Mouse (Mus musculus) embryonic facial prominence, embryonic 14.5 days (tissue): ENCODE results near the gene Mbtps2. TPM values are rescaled to one million over a fixed set of nuclear protein-coding genes. Genes with fewer than 3 reads are reported as not detected.

Experiments
- ATAC-seq: fragments of 200-750 bp; cut with Nextera tagmentation; 2 replicates; pipeline ENCODE4 v1.8.0; 2017; ENCODE audit warnings: low read depth, moderate number of reproducible peaks, moderate TSS enrichment
- DNase-seq: peaks from one replicate; pipeline ENCODE4 v3.0.0-alpha.2; 2015; ENCODE audit warnings: low spot score
- H3K27ac ChIP-seq: fragments of 300-500 bp; sonication (generic); replicated peaks from 2 replicates; pipeline ENCODE4 v1.5.1; 2014; ENCODE audit warnings: low read depth, mild to moderate bottlenecking, low read length, moderate library complexity
- H3K27me3 ChIP-seq: fragments of 300-500 bp; sonication (generic); replicated peaks from 2 replicates; pipeline ENCODE4 v1.6.1; 2014; ENCODE audit warnings: low read length; ENCODE audit not compliant: control insufficient read depth, insufficient read depth
- H3K36me3 ChIP-seq: fragments of 300-500 bp; sonication (generic); 2 replicates; pipeline ENCODE4 v1.6.1; 2014; ENCODE audit warnings: low read length, mixed read lengths; ENCODE audit not compliant: control insufficient read depth, insufficient read depth
- H3K4me1 ChIP-seq: fragments of 300-500 bp; sonication (generic); 2 replicates; pipeline ENCODE4 v1.6.1; 2014; ENCODE audit warnings: antibody characterized with exemption, low read length; ENCODE audit not compliant: control insufficient read depth, insufficient read depth
- H3K4me2 ChIP-seq: fragments of 300-500 bp; sonication (generic); 2 replicates; pipeline ENCODE4 v1.6.1; 2014; ENCODE audit warnings: low read depth, mild to moderate bottlenecking, low read length, moderate library complexity, mixed read lengths
- H3K4me3 ChIP-seq: fragments of 300-500 bp; sonication (generic); 2 replicates; pipeline ENCODE4 v1.5.1; 2014; ENCODE audit warnings: low read depth, mild to moderate bottlenecking, low read length
- H3K9ac ChIP-seq: fragments of 300-500 bp; sonication (generic); 2 replicates; pipeline ENCODE4 v1.6.1; 2014; ENCODE audit warnings: low read depth, mild to moderate bottlenecking, low read length, moderate library complexity, mixed read lengths
- H3K9me3 ChIP-seq: fragments of 300-500 bp; sonication (generic); 2 replicates; pipeline ENCODE4 v1.6.1; 2016; ENCODE audit warnings: low read length; ENCODE audit not compliant: control insufficient read depth
- WGBS: fragments of 180-500 bp; shearing (Covaris S2); extraction: QIAGEN DNeasy Blood & Tissue Kit; methylation state at CpG from one replicate; pipeline ENCODE4 v1.1.7; 2014; 5-methylcytosine and 5-hydroxymethylcytosine counted together
- polyA plus RNA-seq: library from polyadenylated mRNA; unstranded; fragments of >200 nt; fragmentation: Nextera tagmentation; extraction: Ambion mirVana; gene quantifications from 2 replicates; pipeline ENCODE4 v1.2.1, GENCODE M21; 2014

Gene Mbtps2
- 18.4 and 20.8 TPM in 2 replicates for polyA plus RNA-seq

GRCm38 (mm10) chrX:157598186-157598996 is at the start of gene Mbtps2:
TSS of gene Mbtps2 (minus strand) at chrX:157598715.
- H3K4me1 ChIP-seq = no peaks in the 10 kb centered on the region
- peak within 1 kb of the TSS; percentile 62 for H3K4me3 ChIP-seq
- ATAC-seq (peak; percentile 86), DNase-seq (peak; percentile 70)
- H3K9me3 ChIP-seq = no peaks in the 10 kb centered on the region
- no peaks in the 10 kb centered on the region for H3K36me3 ChIP-seq
- H3K27ac ChIP-seq = peak within 1 kb of the TSS; percentile 90
- no peaks in the 10 kb centered on the region for H3K27me3 ChIP-seq
- peak within 1 kb of the TSS; percentile 54 for H3K4me2 ChIP-seq
- WGBS = 24% methylated on average over 44 of the region's 74 CpGs
- H3K9ac ChIP-seq = peak within 1 kb of the TSS; percentile 87

DNA sequence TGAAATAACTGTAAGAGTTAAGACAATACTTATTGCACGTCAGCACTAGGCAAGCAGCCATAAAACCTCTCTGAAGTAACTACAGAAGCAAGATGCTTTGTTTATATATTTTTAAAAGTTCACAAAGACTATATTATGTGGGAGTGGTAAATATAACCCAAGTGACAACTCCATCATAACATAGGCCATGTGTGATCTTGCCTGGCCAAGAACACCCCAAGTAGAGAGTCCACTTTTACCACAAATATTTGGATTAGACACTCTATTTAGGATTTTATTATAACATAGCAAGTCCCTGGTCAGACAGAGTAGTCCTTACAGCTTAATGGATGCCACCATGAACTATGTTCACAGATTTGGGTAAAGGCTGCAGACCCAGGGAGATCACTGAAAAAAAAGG is 47.9 kb upstream of the Mbtps2 start:
- no peaks in the 10 kb centered on the region for H3K9me3 ChIP-seq
- no peak for DNase-seq
- no peaks in the 10 kb centered on the region for H3K27me3 ChIP-seq
- no peak overlapping the region for H3K4me2 ChIP-seq
- H3K4me3 ChIP-seq = no peak overlapping the region
- H3K4me1 ChIP-seq = no peaks in the 10 kb centered on the region
- no peak overlapping the region for H3K27ac ChIP-seq
- no peaks in the 10 kb centered on the region for H3K36me3 ChIP-seq
- WGBS = 60% methylated on average over 1 of the region's 1 CpGs
- no peak for ATAC-seq
- no peak overlapping the region for H3K9ac ChIP-seq

- WGBS = 79% methylated on average over 4 of the region's 4 CpGs
- no peak overlapping the region for H3K27ac ChIP-seq
- no peak overlapping the region for H3K4me3 ChIP-seq
- no peak overlapping the region for H3K9ac ChIP-seq
- no peaks in the 10 kb centered on the region for H3K9me3 ChIP-seq
- ATAC-seq (no peak), DNase-seq (no peak)
- no peaks in the 10 kb centered on the region for H3K27me3 ChIP-seq
- H3K36me3 ChIP-seq = no peaks in the 10 kb centered on the region
- no peaks in the 10 kb centered on the region for H3K4me1 ChIP-seq
- no peak overlapping the region for H3K4me2 ChIP-seq
These were observed 46.2 kb upstream of the Mbtps2 start for GRCm38 (mm10) chrX:157644700-157645099.

GRCm38 (mm10) chrX:157644300-157644699 is 45.8 kb upstream of the Mbtps2 start:
- no peaks in the 10 kb centered on the region for H3K27me3 ChIP-seq
- no peaks in the 10 kb centered on the region for H3K9me3 ChIP-seq
- peak; percentile 17 for DNase-seq
- no peak for ATAC-seq
- no peaks in the 10 kb centered on the region for H3K36me3 ChIP-seq
- H3K27ac ChIP-seq = no peak overlapping the region
- H3K4me2 ChIP-seq = no peak overlapping the region
- H3K4me3 ChIP-seq = no peak overlapping the region
- no peaks in the 10 kb centered on the region for H3K4me1 ChIP-seq
- WGBS = 29% methylated on average over 3 of the region's 3 CpGs
- no peak overlapping the region for H3K9ac ChIP-seq

DNA sequence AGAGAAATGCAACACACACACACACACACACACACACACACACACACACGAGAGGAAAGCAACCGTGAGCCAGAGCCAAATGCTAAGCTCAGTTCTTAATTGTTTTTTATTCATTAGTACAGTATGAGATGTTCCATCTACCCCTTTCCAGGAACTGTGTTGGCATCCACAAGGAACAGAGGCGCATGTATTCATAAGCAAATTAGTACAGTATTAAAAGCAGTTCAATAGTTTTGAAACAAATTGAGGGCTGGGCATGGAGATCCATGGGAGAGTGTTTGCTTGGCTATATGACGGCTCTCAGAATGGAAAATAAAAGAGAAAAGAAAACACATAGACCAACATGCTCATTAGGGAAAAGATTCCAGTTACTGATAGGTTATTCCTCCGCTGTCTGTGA is 44.3 kb upstream of the Mbtps2 start:
- Histone ChIP-seq H3K4me1 (no peaks in the 10 kb centered on the region), H3K36me3 (no peaks in the 10 kb centered on the region), H3K27me3 (no peaks in the 10 kb centered on the region), H3K9ac (no peak overlapping the region), H3K4me3 (no peak overlapping the region), H3K9me3 (no peaks in the 10 kb centered on the region), H3K27ac (no peak overlapping the region), H3K4me2 (no peak overlapping the region)
- ATAC-seq = no peak
- 82% methylated on average over 5 of the region's 5 CpGs for WGBS
- no peak for DNase-seq

- H3K27me3 ChIP-seq = no peaks in the 10 kb centered on the region
- WGBS = 71% methylated on average over 1 of the region's 1 CpGs
- DNase-seq (no peak), ATAC-seq (no peak)
- no peak overlapping the region for H3K9ac ChIP-seq
- H3K4me2 ChIP-seq = no peak overlapping the region
- H3K36me3 ChIP-seq = no peaks in the 10 kb centered on the region
- no peaks in the 10 kb centered on the region for H3K9me3 ChIP-seq
- H3K4me3 ChIP-seq = no peak overlapping the region
- H3K27ac ChIP-seq = no peak overlapping the region
- H3K4me1 ChIP-seq = no peaks in the 10 kb centered on the region
These were observed 38.7 kb upstream of the Mbtps2 start for GRCm38 (mm10) chrX:157637253-157637652.

DNA sequence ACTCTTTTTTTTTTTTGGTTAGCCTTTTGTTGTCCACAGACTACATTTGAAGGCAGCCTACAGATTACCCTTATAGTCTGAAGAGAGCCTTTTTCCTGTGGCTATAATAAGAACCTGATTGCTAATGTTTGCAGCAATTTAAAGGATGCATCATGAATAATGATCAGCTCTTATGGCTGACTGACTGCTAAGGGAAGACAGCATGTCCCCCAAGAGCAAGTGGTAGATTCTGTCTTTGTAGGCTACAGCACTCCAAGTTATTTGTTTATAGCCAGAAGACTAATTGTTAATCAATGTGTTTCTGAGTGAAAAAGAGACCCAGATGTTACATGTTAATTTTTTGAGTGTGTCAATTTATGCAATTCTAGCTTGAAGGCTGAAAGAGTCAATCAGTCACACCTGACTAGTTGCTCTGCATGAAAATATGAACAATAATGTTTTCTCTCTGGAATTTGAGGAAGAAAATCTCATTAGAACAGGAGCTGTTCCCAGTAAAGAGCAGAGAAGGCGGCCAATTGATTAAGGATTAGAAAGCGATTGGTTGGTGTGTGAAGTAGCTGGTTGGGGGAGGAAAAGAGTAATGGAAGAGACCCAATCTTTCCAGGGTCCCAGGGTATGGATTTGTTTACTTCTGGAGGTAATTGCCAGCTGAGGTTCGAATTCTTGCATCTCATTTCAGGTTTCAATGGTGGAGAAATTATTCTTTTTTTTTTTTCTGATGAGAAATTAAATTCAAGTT is 35.3 kb upstream of the Mbtps2 start:
- ATAC-seq (no peak), DNase-seq (no peak)
- H3K36me3 ChIP-seq = no peaks in the 10 kb centered on the region
- no peak overlapping the region for H3K4me3 ChIP-seq
- H3K4me1 ChIP-seq = no peaks in the 10 kb centered on the region
- no peak overlapping the region for H3K4me2 ChIP-seq
- no peaks in the 10 kb centered on the region for H3K9me3 ChIP-seq
- H3K27me3 ChIP-seq = no peaks in the 10 kb centered on the region
- no peak overlapping the region for H3K9ac ChIP-seq
- 61% methylated on average over 3 of the region's 3 CpGs for WGBS
- no peak overlapping the region for H3K27ac ChIP-seq

DNA sequence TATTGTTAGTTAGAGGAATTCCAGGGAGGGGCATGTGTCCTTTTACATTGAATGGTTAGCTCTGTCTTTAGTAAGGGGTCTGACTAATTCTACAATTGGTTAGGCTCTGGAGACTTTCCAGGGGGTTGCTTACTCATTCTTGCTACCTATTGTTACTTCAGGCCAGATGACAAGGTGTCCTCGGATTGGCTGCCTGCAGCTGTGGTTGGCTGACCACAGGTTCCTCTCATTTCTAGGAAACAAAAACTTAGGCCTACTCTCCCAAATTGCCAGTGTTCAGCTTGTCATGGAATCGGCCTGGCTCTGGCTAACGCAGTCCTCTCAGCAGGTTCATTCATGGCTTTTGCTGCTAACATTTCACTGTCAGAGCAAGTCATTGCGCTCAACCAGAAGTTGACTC is 31.8 kb upstream of the Mbtps2 start:
- 81% methylated on average over 4 of the region's 4 CpGs for WGBS
- Histone ChIP-seq H3K36me3 (no peaks in the 10 kb centered on the region), H3K4me3 (no peak overlapping the region), H3K9ac (no peak overlapping the region), H3K9me3 (no peaks in the 10 kb centered on the region), H3K27me3 (no peaks in the 10 kb centered on the region), H3K4me1 (no peaks in the 10 kb centered on the region), H3K27ac (no peak overlapping the region), H3K4me2 (no peak overlapping the region)
- ATAC-seq (no peak), DNase-seq (no peak)
